Mouse (Mus musculus) neural tube, embryonic 11.5 days (tissue): ENCODE measurements around the gene Fxyd6. TPM values are rescaled to one million over a fixed set of nuclear protein-coding genes. Genes with fewer than 3 reads are reported as not detected.
A peak's percentile ranks its signal among the peaks of the same experiment; 100 is the strongest.

Experiments
- ATAC-seq: fragments of 200-750 bp; cut with Nextera tagmentation; 2 replicates; pipeline ENCODE4 v1.8.0; 2017; ENCODE audit warnings: moderate number of reproducible peaks, mild to moderate bottlenecking, moderate TSS enrichment, moderate library complexity; ENCODE audit not compliant: insufficient read depth, low FRiP score, low TSS enrichment
- DNase-seq: peaks from one replicate; pipeline ENCODE4 v3.0.0-alpha.2; 2015; ENCODE audit warnings: low spot score
- H3K27ac ChIP-seq: fragments of 300-500 bp; sonication (generic); 2 replicates; pipeline ENCODE4 v1.5.1; 2014; ENCODE audit warnings: low read depth, mild to moderate bottlenecking, low read length
- H3K27me3 ChIP-seq: fragments of 300-500 bp; sonication (generic); 2 replicates; pipeline ENCODE4 v1.6.1; 2014; ENCODE audit warnings: mild to moderate bottlenecking, low read length, mixed read lengths; ENCODE audit not compliant: control insufficient read depth, insufficient read depth
- H3K36me3 ChIP-seq: fragments of 300-500 bp; sonication (generic); 2 replicates; pipeline ENCODE4 v1.6.1; 2014; ENCODE audit warnings: mild to moderate bottlenecking, low read length, moderate library complexity, mixed read lengths; ENCODE audit not compliant: control insufficient read depth, insufficient read depth
- H3K4me1 ChIP-seq: fragments of 300-500 bp; sonication (generic); 2 replicates; pipeline ENCODE4 v1.6.1; 2014; ENCODE audit warnings: low read length, mixed read lengths; ENCODE audit not compliant: control insufficient read depth, insufficient read depth
- H3K4me2 ChIP-seq: fragments of 300-500 bp; sonication (generic); 2 replicates; pipeline ENCODE4 v1.6.1; 2014; ENCODE audit warnings: low read depth, mild to moderate bottlenecking, moderate library complexity
- H3K4me3 ChIP-seq: fragments of 300-500 bp; sonication (generic); 2 replicates; pipeline ENCODE4 v1.5.1; 2014; ENCODE audit warnings: low read depth, low read length
- H3K9ac ChIP-seq: fragments of 300-500 bp; sonication (generic); 2 replicates; pipeline ENCODE4 v1.6.1; 2014; ENCODE audit warnings: mild to moderate bottlenecking, low read length
- H3K9me3 ChIP-seq: fragments of 300-500 bp; sonication (generic); 2 replicates; pipeline ENCODE4 v1.6.1; 2016; ENCODE audit warnings: low read length; ENCODE audit not compliant: control insufficient read depth
- WGBS: fragments of 180-500 bp; shearing (Covaris S2); extraction: QIAGEN DNeasy Blood & Tissue Kit; methylation state at CpG from one replicate; pipeline ENCODE4 v1.1.7; 2014; 5-methylcytosine and 5-hydroxymethylcytosine counted together
- polyA plus RNA-seq: library from polyadenylated mRNA; unstranded; fragments of >200 nt; fragmentation: Nextera tagmentation; extraction: Ambion mirVana; gene quantifications from 2 replicates; pipeline ENCODE4 v1.2.1, GENCODE M21; 2014

Gene Fxyd6
- polyA plus RNA-seq, 1 experiment from 2014 or later, result 109 TPM

- DNase-seq, result no peak
- no peak for ATAC-seq
- H3K4me3 ChIP-seq, result no peak overlapping the region
- H3K4me2 ChIP-seq, result no peak overlapping the region
- no peak overlapping the region for H3K9ac ChIP-seq
- no peak overlapping the region for H3K27ac ChIP-seq
- no peaks in the 10 kb centered on the region for H3K27me3 ChIP-seq
- no peaks in the 10 kb centered on the region for H3K36me3 ChIP-seq
- no peaks in the 10 kb centered on the region for H3K9me3 ChIP-seq
- 89% methylated on average over 5 of the region's 5 CpGs for WGBS
- H3K4me1 ChIP-seq, result peaks cover 3% of the 10 kb centered on the region; the same call in 1 of the 2 replicates
These were observed 12.4 kb downstream of the Fxyd6 start for GRCm38 (mm10) chr9:45382336-45382735.

DNA sequence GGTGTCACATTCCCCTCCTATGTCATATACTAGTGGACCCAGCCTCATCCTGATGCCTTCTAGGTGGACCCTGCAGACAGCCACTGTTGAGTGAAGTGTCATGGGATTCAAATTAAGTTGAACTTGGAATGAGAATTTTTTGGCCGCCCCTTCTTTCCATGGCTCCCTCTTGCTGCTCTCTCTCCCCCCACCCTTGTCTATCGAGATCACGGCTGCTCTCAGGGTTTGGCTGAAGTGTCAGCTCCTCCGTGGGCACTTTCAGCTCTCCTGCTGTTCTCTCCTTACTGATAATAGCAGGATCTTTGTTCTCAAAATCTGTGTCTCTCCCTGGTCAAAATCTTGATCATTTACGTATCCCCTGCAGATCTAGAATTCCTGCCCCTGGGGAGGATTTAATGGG is 12.8 kb downstream of the Fxyd6 start:
- no peak overlapping the region for H3K9ac ChIP-seq
- no peaks in the 10 kb centered on the region for H3K36me3 ChIP-seq
- no peak overlapping the region for H3K4me2 ChIP-seq
- DNase-seq, result no peak
- H3K27ac ChIP-seq, result no peak overlapping the region
- H3K27me3 ChIP-seq, result no peaks in the 10 kb centered on the region
- 80% methylated on average over 5 of the region's 5 CpGs for WGBS
- no peak overlapping the region for H3K4me3 ChIP-seq
- ATAC-seq, result no peak
- peaks cover 3% of the 10 kb centered on the region; the same call in 1 of the 2 replicates for H3K4me1 ChIP-seq
- no peaks in the 10 kb centered on the region for H3K9me3 ChIP-seq

DNA sequence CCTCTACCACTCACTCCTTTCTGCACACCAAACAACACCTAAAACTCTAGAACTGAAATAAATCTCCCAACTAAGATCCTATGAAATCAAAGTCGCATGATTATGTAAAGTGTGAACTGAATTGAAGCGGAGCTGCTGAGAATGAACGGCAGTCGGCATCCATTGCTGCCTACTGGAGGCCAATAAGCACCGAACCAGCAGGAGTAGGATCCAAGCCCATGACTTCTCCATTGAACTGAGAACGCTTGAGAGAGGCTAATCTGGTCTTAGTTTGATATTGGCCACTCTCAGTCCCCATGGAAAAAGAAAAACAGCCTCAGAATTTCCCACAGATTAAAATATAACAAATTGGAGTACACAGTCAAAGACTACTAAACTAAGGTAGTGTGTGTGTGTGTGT is 13.9 kb downstream of the Fxyd6 start:
- H3K4me2 ChIP-seq, result no peak overlapping the region
- H3K36me3 ChIP-seq, result no peaks in the 10 kb centered on the region
- ATAC-seq, result no peak
- H3K4me1 ChIP-seq, result no peaks in the 10 kb centered on the region
- DNase-seq, result no peak
- no peak overlapping the region for H3K9ac ChIP-seq
- H3K27ac ChIP-seq, result no peak overlapping the region
- H3K9me3 ChIP-seq, result no peaks in the 10 kb centered on the region
- no peaks in the 10 kb centered on the region for H3K27me3 ChIP-seq
- WGBS, result 93% methylated on average over 6 of the region's 6 CpGs
- H3K4me3 ChIP-seq, result no peak overlapping the region

DNA sequence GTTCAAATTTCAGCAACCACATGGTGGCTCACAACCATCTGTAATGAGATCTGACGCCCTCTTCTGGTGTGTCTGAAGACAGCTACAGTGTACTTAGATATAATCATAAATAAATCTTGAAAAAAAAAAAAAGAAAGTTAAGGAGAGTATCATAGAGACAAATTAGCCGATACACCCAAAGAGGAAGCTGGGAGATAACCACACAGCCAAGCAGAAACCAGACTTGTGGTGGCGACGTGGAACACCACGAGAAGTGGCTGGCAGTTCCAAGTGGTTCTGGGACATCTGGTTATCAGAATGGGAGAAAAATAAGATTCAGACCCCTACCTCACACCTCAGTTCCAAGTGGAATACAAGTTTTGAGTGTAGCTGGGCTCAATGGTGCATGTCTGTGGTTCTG is 16.7 kb downstream of the Fxyd6 start:
- no peaks in the 10 kb centered on the region for H3K4me1 ChIP-seq
- H3K9me3 ChIP-seq, result no peaks in the 10 kb centered on the region
- no peaks in the 10 kb centered on the region for H3K36me3 ChIP-seq
- ATAC-seq (no peak), DNase-seq (no peak)
- H3K27ac ChIP-seq, result no peak overlapping the region
- H3K27me3 ChIP-seq, result no peaks in the 10 kb centered on the region
- no peak overlapping the region for H3K4me3 ChIP-seq
- H3K4me2 ChIP-seq, result no peak overlapping the region
- WGBS, result 89% methylated on average over 5 of the region's 5 CpGs
- no peak overlapping the region for H3K9ac ChIP-seq

DNA sequence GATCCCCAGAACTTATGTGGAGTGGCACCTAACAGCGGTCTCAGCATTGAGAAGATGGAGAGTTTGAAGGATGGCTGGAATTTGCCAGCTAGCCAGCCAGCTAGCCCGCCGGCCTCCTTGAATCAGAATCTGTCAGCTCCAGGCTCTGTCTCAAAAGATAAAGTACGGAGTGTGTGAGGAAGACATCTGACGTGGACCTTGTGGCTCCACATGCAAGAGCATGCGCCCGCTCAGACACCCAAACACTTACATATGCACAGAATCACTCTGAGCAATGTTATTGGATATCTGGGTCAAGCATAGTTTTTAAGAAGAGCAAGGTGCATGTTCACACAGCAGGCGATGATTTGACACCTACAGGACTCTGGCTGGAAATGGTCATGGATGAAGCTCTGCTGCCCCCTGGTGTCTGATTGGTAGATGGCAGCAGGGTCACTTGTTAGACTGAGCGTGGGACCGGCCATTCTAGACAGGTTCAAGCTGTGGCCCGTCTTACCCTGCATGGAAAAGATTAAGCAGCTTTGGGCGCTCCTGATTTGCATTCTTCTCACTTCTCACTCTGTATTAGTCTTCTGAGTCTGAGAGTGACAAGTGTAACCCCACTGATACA is 18.5 kb downstream of the Fxyd6 start:
- no peaks in the 10 kb centered on the region for H3K4me1 ChIP-seq
- H3K27me3 ChIP-seq, result no peaks in the 10 kb centered on the region
- ATAC-seq, result no peak
- H3K9me3 ChIP-seq, result no peaks in the 10 kb centered on the region
- H3K4me2 ChIP-seq, result no peak overlapping the region
- DNase-seq, result peak; percentile 86
- no peak overlapping the region for H3K27ac ChIP-seq
- 48% methylated on average over 12 of the region's 12 CpGs for WGBS
- no peaks in the 10 kb centered on the region for H3K36me3 ChIP-seq
- no peak overlapping the region for H3K9ac ChIP-seq
- H3K4me3 ChIP-seq, result no peak overlapping the region

- no peak overlapping the region for H3K4me3 ChIP-seq
These were observed 19.6 kb downstream of the Fxyd6 start for GRCm38 (mm10) chr9:45389596-45389995.

GRCm38 (mm10) chr9:45391299-45391698 is 21.3 kb downstream of the Fxyd6 start:
- DNase-seq (no peak), ATAC-seq (no peak)
- Histone ChIP-seq H3K27ac (no peak overlapping the region), H3K4me3 (no peak overlapping the region), H3K9me3 (no peaks in the 10 kb centered on the region), H3K27me3 (no peaks in the 10 kb centered on the region), H3K36me3 (no peaks in the 10 kb centered on the region), H3K4me2 (no peak overlapping the region), H3K4me1 (no peaks in the 10 kb centered on the region), H3K9ac (no peak overlapping the region)
- WGBS, result 75% methylated on average over 7 of the region's 7 CpGs

More at GRCm38 (mm10) chr9:45389596-45389995, 19.6 kb downstream of the Fxyd6 start:
- H3K4me1 ChIP-seq, result no peaks in the 10 kb centered on the region
- no peak overlapping the region for H3K27ac ChIP-seq
- H3K4me2 ChIP-seq, result no peak overlapping the region
- H3K9ac ChIP-seq, result no peak overlapping the region
- no peaks in the 10 kb centered on the region for H3K36me3 ChIP-seq
- H3K9me3 ChIP-seq, result no peaks in the 10 kb centered on the region
- no peak for DNase-seq
- ATAC-seq, result no peak
- WGBS, result 90% methylated on average over 8 of the region's 8 CpGs
- no peaks in the 10 kb centered on the region for H3K27me3 ChIP-seq

DNA sequence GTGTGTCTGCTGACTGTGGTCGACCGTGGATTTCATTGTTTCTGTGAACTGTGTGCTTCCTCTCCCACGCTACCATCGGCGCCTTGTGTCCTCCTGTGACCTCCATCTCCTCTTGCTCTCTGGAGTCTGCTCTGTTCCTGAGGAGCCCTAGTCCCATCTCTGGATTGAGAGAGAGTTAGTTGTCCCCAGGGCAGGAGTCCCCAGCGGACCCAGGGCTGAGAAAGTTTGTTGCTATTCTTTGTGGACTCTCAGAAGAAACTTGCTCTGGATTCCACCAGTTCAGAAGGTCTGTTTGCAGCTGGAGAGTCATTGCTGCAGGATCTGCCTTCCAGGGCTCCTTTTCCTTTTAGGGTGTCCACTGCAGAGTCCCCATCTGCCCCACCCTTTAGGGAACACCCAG is 25.2 kb downstream of the Fxyd6 start:
- DNase-seq, result no peak
- Histone ChIP-seq H3K9ac (no peak overlapping the region), H3K27me3 (no peaks in the 10 kb centered on the region), H3K27ac (no peak overlapping the region), H3K4me3 (no peak overlapping the region), H3K4me1 (no peaks in the 10 kb centered on the region), H3K4me2 (no peak overlapping the region), H3K36me3 (no peaks in the 10 kb centered on the region), H3K9me3 (no peaks in the 10 kb centered on the region)
- 90% methylated on average over 6 of the region's 6 CpGs for WGBS
- ATAC-seq, result no peak

GRCm38 (mm10) chr9:45395796-45396195 is 25.8 kb downstream of the Fxyd6 start:
- no peaks in the 10 kb centered on the region for H3K9me3 ChIP-seq
- H3K4me3 ChIP-seq, result no peak overlapping the region
- H3K9ac ChIP-seq, result no peak overlapping the region
- ATAC-seq (no peak), DNase-seq (no peak)
- H3K27me3 ChIP-seq, result no peaks in the 10 kb centered on the region
- H3K4me1 ChIP-seq, result no peaks in the 10 kb centered on the region
- no peak overlapping the region for H3K27ac ChIP-seq
- no peaks in the 10 kb centered on the region for H3K36me3 ChIP-seq
- WGBS, result 69% methylated on average over 3 of the region's 3 CpGs
- no peak overlapping the region for H3K4me2 ChIP-seq
